8 mouse cellular contexts compared by ENCODE assay signal in genomic region chr10:111010480-111011225, GRCm38 (mm10). TPM values are rescaled to one million over a fixed set of nuclear protein-coding genes. Genes with fewer than 3 reads are reported as not detected.
DNase-seq lines count a peak whose midpoint lies in the region; ATAC-seq and TF ChIP-seq lines count a peak whose summit lies in the region.

No protein-coding gene starts in this region.

- H3K4me1 ChIP-seq in embryonic facial prominence, embryonic 14.5 days (ENCODE audit: control insufficient read depth, insufficient read depth, low read length) = peaks cover 9% of the 10 kb centered on the region; the same call in 1 of the 2 replicates
- H3K4me1 ChIP-seq in hindbrain, embryonic 13.5 days (replicated peaks) = peaks cover 30% of the 10 kb centered on the region
- 0 out of 2 replicates have a peak, but pooled peaks cover 7% of the 10 kb centered on the region for H3K4me1 ChIP-seq in limb, embryonic 14.5 days (ENCODE audit: control insufficient read depth, insufficient read depth, low read length)
- H3K4me1 ChIP-seq in neural tube, embryonic 11.5 days (ENCODE audit: control insufficient read depth, insufficient read depth, low read length) = peaks cover 2% of the 10 kb centered on the region; the same call in 1 of the 2 replicates

- H3K27me3 ChIP-seq in embryonic facial prominence, embryonic 14.5 days (replicated peaks; ENCODE audit: control insufficient read depth, insufficient read depth, low read length) = no peaks in the 10 kb centered on the region
- no peaks in the 10 kb centered on the region for H3K27me3 ChIP-seq in hindbrain, embryonic 13.5 days
- H3K27me3 ChIP-seq in limb, embryonic 14.5 days (ENCODE audit: control insufficient read depth, insufficient read depth, low read length) = no peaks in the 10 kb centered on the region
- no peaks in the 10 kb centered on the region for H3K27me3 ChIP-seq in neural tube, embryonic 11.5 days (ENCODE audit: control insufficient read depth, insufficient read depth, low read length)

- no peak for TF ChIP-seq POLR2A in limb, embryonic 14.5 days (IDR thresholded peaks at IDR 0.05; ENCODE audit: borderline replicate concordance, extremely low read depth, insufficient read depth, insufficient read length)

- ATAC-seq in embryonic facial prominence, embryonic 14.5 days (ENCODE audit: low read depth) = 0 out of 2 replicates have a peak, but pooled peaks have one; percentile 5
- ATAC-seq in hindbrain, embryonic 13.5 days (ENCODE audit: low FRiP score) = peak; percentile 40
- ATAC-seq in limb, embryonic 14.5 days (ENCODE audit: low FRiP score, low read depth) = no peak
- peak; percentile 9 for ATAC-seq in neural tube, embryonic 11.5 days (ENCODE audit: insufficient read depth, low FRiP score, low TSS enrichment)

- peak; percentile 28 to 63 for DNase-seq in heart, adult 18-20 months
- no peak for DNase-seq in heart, postnatal 25 days (ENCODE audit: low spot score)
- DNase-seq in adrenal gland, postnatal 14 days = peak; percentile 36
- peak; percentile 62 for DNase-seq in embryonic facial prominence, embryonic 14.5 days (ENCODE audit: low spot score)
- DNase-seq in limb, embryonic 14.5 days (ENCODE audit: low spot score) = no peak
- peak; percentile 57 for DNase-seq in neural tube, embryonic 11.5 days (ENCODE audit: low spot score)
- no peak for DNase-seq in c-Kit-positive CD71-positive TER-119-positive erythroid progenitor cells, embryonic 14.5 days (ENCODE audit: low spot score)

- H3K27ac ChIP-seq in embryonic facial prominence, embryonic 14.5 days (replicated peaks; ENCODE audit: low read depth, low read length) = peak overlapping the region; percentile 97
- peak overlapping the region; percentile 100 for H3K27ac ChIP-seq in hindbrain, embryonic 13.5 days
- H3K27ac ChIP-seq in limb, embryonic 14.5 days (replicated peaks; ENCODE audit: low read depth, low read length) = peak overlapping the region; percentile 99
- peak overlapping the region; percentile 100 for H3K27ac ChIP-seq in neural tube, embryonic 11.5 days (ENCODE audit: low read depth, low read length)

- H3K4me3 ChIP-seq in embryonic facial prominence, embryonic 14.5 days (ENCODE audit: low read depth, low read length) = peak overlapping the region; percentile 88
- peak overlapping the region; percentile 88 for H3K4me3 ChIP-seq in hindbrain, embryonic 13.5 days
- H3K4me3 ChIP-seq in limb, embryonic 14.5 days (replicated peaks; ENCODE audit: low read length) = peak overlapping the region; percentile 92
- peak overlapping the region; percentile 88 for H3K4me3 ChIP-seq in neural tube, embryonic 11.5 days (ENCODE audit: low read depth, low read length)

- no peaks in the 10 kb centered on the region for H3K36me3 ChIP-seq in embryonic facial prominence, embryonic 14.5 days (ENCODE audit: control insufficient read depth, insufficient read depth, low read length)
- H3K36me3 ChIP-seq in hindbrain, embryonic 13.5 days = no peaks in the 10 kb centered on the region
- no peaks in the 10 kb centered on the region for H3K36me3 ChIP-seq in limb, embryonic 14.5 days (ENCODE audit: control insufficient read depth, insufficient read depth, low read length)
- H3K36me3 ChIP-seq in neural tube, embryonic 11.5 days (ENCODE audit: control insufficient read depth, insufficient read depth, low read length) = no peaks in the 10 kb centered on the region

- no peaks in the 10 kb centered on the region for H3K9me3 ChIP-seq in embryonic facial prominence, embryonic 14.5 days (ENCODE audit: control insufficient read depth, low read length)
- H3K9me3 ChIP-seq in hindbrain, embryonic 13.5 days = no peaks in the 10 kb centered on the region
- no peaks in the 10 kb centered on the region for H3K9me3 ChIP-seq in limb, embryonic 14.5 days (ENCODE audit: control insufficient read depth, low read length)
- H3K9me3 ChIP-seq in neural tube, embryonic 11.5 days (ENCODE audit: control insufficient read depth, low read length) = no peaks in the 10 kb centered on the region

- WGBS in embryonic facial prominence, embryonic 14.5 days = under 1% methylated on average over 19 of the region's 19 CpGs
- under 1% methylated on average over 19 of the region's 19 CpGs for WGBS in hindbrain, embryonic 13.5 days
- WGBS in limb, embryonic 14.5 days = under 1% methylated on average over 19 of the region's 19 CpGs
- whole genome bisulfite sequencing in neural tube, embryonic 11.5 days = under 1% methylated on average over 19 of the region's 19 CpGs

- peak overlapping the region; percentile 99 for H3K9ac ChIP-seq in embryonic facial prominence, embryonic 14.5 days (ENCODE audit: low read depth, low read length)
- peak overlapping the region; percentile 98 for H3K9ac ChIP-seq in hindbrain, embryonic 13.5 days
- peak overlapping the region; percentile 99 for H3K9ac ChIP-seq in limb, embryonic 14.5 days (ENCODE audit: low read depth, low read length, severe bottlenecking)
- peak overlapping the region; percentile 99 for H3K9ac ChIP-seq in neural tube, embryonic 11.5 days (ENCODE audit: low read length)

- intact Hi-C loops in heart, postnatal 25 days (cut with DNase I) = no loop called here

- H3K4me2 ChIP-seq in embryonic facial prominence, embryonic 14.5 days (ENCODE audit: low read depth, low read length) = peak overlapping the region; percentile 94
- H3K4me2 ChIP-seq in hindbrain, embryonic 13.5 days = peak overlapping the region; percentile 67
- H3K4me2 ChIP-seq in limb, embryonic 14.5 days (replicated peaks; ENCODE audit: low read depth, low read length, severe bottlenecking) = peak overlapping the region; percentile 84
- peak overlapping the region; percentile 79 for H3K4me2 ChIP-seq in neural tube, embryonic 11.5 days (ENCODE audit: low read depth)

RNA-seq across cellular contexts. Expression of gene Zdhhc17, which starts 0.7 kb away (rescaled TPM):
- 10 to 100 TPM; 18.1 to 23.1 TPM for total RNA-seq in heart, adult 18-20 months (2021)
- 10 to 100 TPM; 24.8 to 27.7 TPM for total RNA-seq in heart, postnatal 25 days (2021)
- 33.6 and 37.1 TPM in 2 replicates for total RNA-seq in adrenal gland, postnatal 14 days (2021)
- 21.8 and 28.7 TPM in 2 replicates for polyA plus RNA-seq in embryonic facial prominence, embryonic 14.5 days (2014; fragmentation: Nextera tagmentation; extraction: Ambion mirVana)
- polyA plus RNA-seq in hindbrain, embryonic 13.5 days (2015; fragmentation: Nextera tagmentation; extraction: Ambion mirVana) = 55.5 and 58.3 TPM in 2 replicates
- 41.8 and 49.7 TPM in 2 replicates for polyA plus RNA-seq in limb, embryonic 14.5 days (2012; rRNA removed)
- polyA plus RNA-seq in limb, embryonic 14.5 days (2014; fragmentation: Nextera tagmentation; extraction: Ambion mirVana) = 25.0 and 31.4 TPM in 2 replicates
- 29.4 and 31.2 TPM in 2 replicates for polyA plus RNA-seq in neural tube, embryonic 11.5 days (2014; fragmentation: Nextera tagmentation; extraction: Ambion mirVana)

Comparison
In these comparisons a context has a peak if more than half of its experiments do, and no peak if none do; other contexts are left out.
1. DNase-seq: peak in heart, adult 18-20 months (2 of 2), adrenal gland, postnatal 14 days (single experiment), embryonic facial prominence, embryonic 14.5 days (single experiment) and neural tube, embryonic 11.5 days (single experiment); none in heart, postnatal 25 days (single experiment), limb, embryonic 14.5 days (single experiment) and c-Kit-positive CD71-positive TER-119-positive erythroid progenitor cells, embryonic 14.5 days (single experiment).
2. Peak in every context shown above with its lines, with median percentiles within 50 percentile points of each other: H3K27ac ChIP-seq, H3K4me2 ChIP-seq, H3K4me3 ChIP-seq and H3K9ac ChIP-seq.